8 mouse cellular contexts compared by ENCODE assay signal in genomic region chr14:119965842-119966483, GRCm38 (mm10).
A peak's percentile ranks its signal among the peaks of the same experiment; 100 is the strongest.
DNase-seq lines count a peak whose midpoint lies in the region; ATAC-seq and TF ChIP-seq lines count a peak whose summit lies in the region.
"Had no signal": no experiment of that assay in that cellular context is flagged by ENCODE, and none has a peak within 500 bp of the region (broad histone marks: within the 10 kb centered on the region; RNA-seq: fewer than 3 reads in every experiment).

No protein-coding gene starts in this region.

- H3K4me1 ChIP-seq in midbrain, embryonic 15.5 days: no peaks in the 10 kb centered on the region
- H3K4me1 ChIP-seq in kidney, adult 2 months (ENCODE audit: control insufficient read depth, insufficient read depth, low read length): no peaks in the 10 kb centered on the region
- H3K4me1 ChIP-seq: liver, embryonic 15.5 days had no signal

- 67% methylated on average over 11 of the region's 11 CpGs for WGBS in midbrain, embryonic 15.5 days
- WGBS in kidney, adult 2 months: 53% methylated on average over 11 of the region's 11 CpGs

- H3K9me3 ChIP-seq in midbrain, embryonic 15.5 days: no peaks in the 10 kb centered on the region

- no peak overlapping the region for H3K27ac ChIP-seq in midbrain, embryonic 15.5 days
- no peak overlapping the region for H3K27ac ChIP-seq in kidney, adult 2 months (ENCODE audit: insufficient read depth, low read depth, low read length)
- H3K27ac ChIP-seq: liver, embryonic 15.5 days had no signal

- ATAC-seq in midbrain, embryonic 15.5 days (replicated peaks): peak; percentile 48

- no peak overlapping the region for H3K9ac ChIP-seq in midbrain, embryonic 15.5 days
- H3K9ac ChIP-seq: liver, embryonic 15.5 days had no signal

- TF ChIP-seq CTCF in kidney, adult 2 months (conservative IDR thresholded peaks at IDR 0.05; ENCODE audit: insufficient read depth, insufficient read length, low read depth, low read length): no peak

- H3K27me3 ChIP-seq in midbrain, embryonic 15.5 days (replicated peaks): no peaks in the 10 kb centered on the region
- no peaks in the 10 kb centered on the region for H3K27me3 ChIP-seq in kidney, adult 2 months (replicated peaks; ENCODE audit: control insufficient read depth, insufficient read depth, low read length)
- H3K27me3 ChIP-seq: liver, embryonic 15.5 days had no signal

- H3K4me2 ChIP-seq in midbrain, embryonic 15.5 days: no peak overlapping the region
- H3K4me2 ChIP-seq: liver, embryonic 15.5 days had no signal

- no peak for TF ChIP-seq POLR2A in kidney, adult 2 months (IDR thresholded peaks at IDR 0.05; ENCODE audit: low read depth, low read length)

- DNase-seq in kidney, postnatal 14 days: peak; percentile 24
- no peak for DNase-seq in kidney, adult 11 months
- DNase-seq in cerebellum, adult 11-12 months: peak; percentile 21
- DNase-seq in cerebellum, postnatal 10 days: peak; percentile 85 to 88
- DNase-seq in adrenal gland, adult (ENCODE audit: inconsistent age in 2 of 2, low spot score in 1 of 2): no peak
- DNase-seq in kidney, adult 2 months: no peak

- H3K4me3 ChIP-seq in midbrain, embryonic 15.5 days: no peak overlapping the region
- H3K4me3 ChIP-seq in kidney, adult 2 months (ENCODE audit: insufficient read depth, low read depth, low read length): no peak overlapping the region
- H3K4me3 ChIP-seq: liver, embryonic 15.5 days had no signal

- no peaks in the 10 kb centered on the region for H3K36me3 ChIP-seq in midbrain, embryonic 15.5 days (replicated peaks)
- H3K36me3 ChIP-seq in kidney, adult 2 months (ENCODE audit: control insufficient read depth, insufficient read depth, low read length): no peaks in the 10 kb centered on the region
- H3K36me3 ChIP-seq: liver, embryonic 15.5 days had no signal

Comparison
In these comparisons a context has a peak if more than half of its experiments do, and no peak if none do; other contexts are left out.
1. DNase-seq: peak in kidney, postnatal 14 days (single experiment), cerebellum, adult 11-12 months (single experiment) and cerebellum, postnatal 10 days (2 of 2); none in kidney, adult 11 months (single experiment), adrenal gland, adult (0 of 2) and kidney, adult 2 months (single experiment).